Mouse (Mus musculus): ENCODE measurements around the gene Ppp2r3a. TPM values are rescaled to one million over a fixed set of nuclear protein-coding genes. Genes with fewer than 3 reads are reported as not detected.
A peak's percentile ranks its signal among the peaks of the same experiment; 100 is the strongest.

Ppp2r3a gene
- polyA plus RNA-seq, 1 experiment, result 35.4 TPM

GRCm38 (mm10) chr9:101152872-101153271, 98.7 kb downstream of the Ppp2r3a start:
- no peak for TF ChIP-seq CTCF (IDR thresholded peaks at IDR 0.05; ENCODE audit: borderline replicate concordance, extremely low read depth, insufficient read depth, insufficient read length)
- no peak for TF ChIP-seq POLR2A (IDR thresholded peaks at IDR 0.05; ENCODE audit: borderline replicate concordance, extremely low read depth, insufficient read depth, insufficient read length, poor library complexity, severe bottlenecking)
- DNase-seq (ENCODE audit: low read depth), result peak; percentile 11

DNA sequence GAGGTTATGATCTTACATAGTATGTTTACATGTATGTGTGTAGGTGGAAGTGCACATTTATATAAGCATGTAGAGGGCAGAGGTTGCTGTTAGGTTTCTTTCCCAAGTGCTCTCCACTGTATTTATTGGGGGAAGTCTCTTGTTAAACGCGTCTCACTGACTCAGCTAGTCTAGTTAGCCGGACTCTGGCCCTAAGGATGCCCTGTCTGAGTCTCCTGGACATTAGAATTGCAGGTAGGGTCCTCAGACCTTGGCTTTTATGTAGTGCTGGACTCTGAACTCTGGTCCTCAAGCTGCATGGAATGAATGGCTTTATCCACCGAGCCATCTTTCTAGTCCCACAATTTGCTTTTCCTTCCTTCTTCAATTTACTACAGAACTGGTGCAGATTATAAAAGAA, 108.0 kb downstream of the Ppp2r3a start:
- no peak for DNase-seq (ENCODE audit: low read depth)
- no peak for TF ChIP-seq CTCF (IDR thresholded peaks at IDR 0.05; ENCODE audit: borderline replicate concordance, extremely low read depth, insufficient read depth, insufficient read length)
- TF ChIP-seq POLR2A (IDR thresholded peaks at IDR 0.05; ENCODE audit: borderline replicate concordance, extremely low read depth, insufficient read depth, insufficient read length, poor library complexity, severe bottlenecking), result no peak

DNA sequence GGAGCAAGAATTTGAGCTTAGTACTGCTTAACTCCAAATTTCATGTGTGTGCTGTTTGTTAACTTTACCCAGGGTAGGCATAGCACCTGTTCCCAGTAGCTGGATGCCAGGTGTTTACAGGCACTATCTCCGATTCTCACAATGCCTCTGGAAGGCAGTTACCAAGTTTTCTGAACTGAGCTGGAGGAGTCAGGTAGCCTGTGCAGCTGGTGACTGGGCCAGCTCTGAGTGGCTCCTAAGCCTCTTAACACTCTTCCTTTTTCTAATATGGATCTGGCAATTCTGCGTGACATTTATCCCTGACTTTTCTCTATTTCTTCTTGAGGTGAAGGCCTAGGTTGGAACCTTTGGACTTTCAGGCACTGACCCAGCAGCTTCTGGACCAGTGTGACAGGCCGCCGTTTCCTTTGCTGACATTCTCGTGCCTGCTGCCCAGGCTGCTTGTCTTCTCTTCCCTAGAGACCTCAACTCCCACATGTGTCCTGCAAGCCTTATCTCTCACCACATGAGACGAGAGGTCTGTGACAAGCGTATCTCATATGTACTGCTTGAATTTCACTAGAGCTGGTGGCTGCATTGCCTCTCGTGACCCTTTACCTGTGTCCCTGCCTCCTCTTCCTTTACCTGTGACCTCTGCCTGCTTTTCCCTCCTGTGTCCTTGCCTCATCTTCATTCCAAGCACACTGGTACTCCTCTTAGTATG, 137.3 kb downstream of the Ppp2r3a start:
- DNase-seq (ENCODE audit: low read depth), result no peak
- no peak for TF ChIP-seq CTCF (IDR thresholded peaks at IDR 0.05; ENCODE audit: borderline replicate concordance, extremely low read depth, insufficient read depth, insufficient read length)
- no peak for TF ChIP-seq POLR2A (IDR thresholded peaks at IDR 0.05; ENCODE audit: borderline replicate concordance, extremely low read depth, insufficient read depth, insufficient read length, poor library complexity, severe bottlenecking)

- TF ChIP-seq POLR2A (IDR thresholded peaks at IDR 0.05; ENCODE audit: borderline replicate concordance, extremely low read depth, insufficient read depth, insufficient read length, poor library complexity, severe bottlenecking) (no peak), CTCF (IDR thresholded peaks at IDR 0.05; ENCODE audit: borderline replicate concordance, extremely low read depth, insufficient read depth, insufficient read length) (no peak)
- no peak for DNase-seq (ENCODE audit: low read depth)
Measured at GRCm38 (mm10) chr9:101113317-101113716, 138.3 kb downstream of the Ppp2r3a start.

DNA sequence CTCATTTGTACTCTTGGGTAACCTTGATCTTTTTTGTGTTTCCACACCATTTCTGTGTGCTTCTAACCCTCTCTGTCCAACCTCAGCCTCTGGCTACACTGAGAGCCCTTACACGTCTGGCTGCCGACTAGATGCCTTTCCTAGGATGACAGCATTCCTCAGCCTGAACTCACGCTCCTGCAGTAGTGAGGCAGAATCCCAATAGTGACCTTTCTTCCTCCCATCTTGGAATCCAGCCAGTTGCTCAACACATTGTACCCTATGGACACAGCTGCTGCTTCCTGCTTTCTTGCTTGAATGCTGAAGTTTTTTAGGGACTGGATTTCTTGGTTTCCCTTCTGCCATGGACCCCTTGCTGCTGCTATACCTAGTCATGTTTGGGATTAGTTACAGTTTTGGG, 141.6 kb downstream of the Ppp2r3a start:
- no peak for TF ChIP-seq POLR2A (IDR thresholded peaks at IDR 0.05; ENCODE audit: borderline replicate concordance, extremely low read depth, insufficient read depth, insufficient read length, poor library complexity, severe bottlenecking)
- no peak for TF ChIP-seq CTCF (IDR thresholded peaks at IDR 0.05; ENCODE audit: borderline replicate concordance, extremely low read depth, insufficient read depth, insufficient read length)
- DNase-seq (ENCODE audit: low read depth), result peak; percentile 55

- DNase-seq (ENCODE audit: low read depth), result no peak
Measured at GRCm38 (mm10) chr9:101107386-101107785, 144.2 kb downstream of the Ppp2r3a start.

GRCm38 (mm10) chr9:101105735-101106134, 145.9 kb downstream of the Ppp2r3a start:
- no peak for DNase-seq (ENCODE audit: low read depth)
- TF ChIP-seq CTCF (IDR thresholded peaks at IDR 0.05; ENCODE audit: borderline replicate concordance, extremely low read depth, insufficient read depth, insufficient read length) (no peak), POLR2A (IDR thresholded peaks at IDR 0.05; ENCODE audit: borderline replicate concordance, extremely low read depth, insufficient read depth, insufficient read length, poor library complexity, severe bottlenecking) (no peak)

More at GRCm38 (mm10) chr9:101107386-101107785, 144.2 kb downstream of the Ppp2r3a start:
- TF ChIP-seq POLR2A (IDR thresholded peaks at IDR 0.05; ENCODE audit: borderline replicate concordance, extremely low read depth, insufficient read depth, insufficient read length, poor library complexity, severe bottlenecking) (no peak), CTCF (IDR thresholded peaks at IDR 0.05; ENCODE audit: borderline replicate concordance, extremely low read depth, insufficient read depth, insufficient read length) (no peak)

- TF ChIP-seq CTCF (IDR thresholded peaks at IDR 0.05; ENCODE audit: borderline replicate concordance, extremely low read depth, insufficient read depth, insufficient read length) (no peak), POLR2A (IDR thresholded peaks at IDR 0.05; ENCODE audit: borderline replicate concordance, extremely low read depth, insufficient read depth, insufficient read length, poor library complexity, severe bottlenecking) (no peak)
- DNase-seq (ENCODE audit: low read depth), result peak; percentile 15
Measured at GRCm38 (mm10) chr9:101104931-101105330, 146.7 kb downstream of the Ppp2r3a start.

DNA sequence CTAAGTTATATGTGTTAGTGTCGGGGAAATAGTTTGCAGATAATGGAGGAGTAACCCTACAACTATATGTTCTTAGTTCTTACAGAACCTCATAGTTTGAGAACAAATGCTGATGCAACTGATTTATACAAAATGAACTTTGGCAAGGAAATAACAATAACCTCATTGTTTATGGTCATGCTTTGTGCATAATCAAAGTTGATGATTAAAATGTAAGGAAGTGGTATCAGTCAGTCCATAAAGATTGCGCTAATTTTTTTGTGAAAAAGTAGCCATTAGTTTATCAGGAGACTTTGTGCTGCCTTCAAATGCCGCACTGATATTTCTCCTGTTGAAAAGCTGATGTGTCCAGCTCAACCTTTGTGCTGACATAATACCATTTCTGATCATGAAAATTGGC, 149.3 kb downstream of the Ppp2r3a start:
- no peak for DNase-seq (ENCODE audit: low read depth)
- TF ChIP-seq CTCF (IDR thresholded peaks at IDR 0.05; ENCODE audit: borderline replicate concordance, extremely low read depth, insufficient read depth, insufficient read length) (no peak), POLR2A (IDR thresholded peaks at IDR 0.05; ENCODE audit: borderline replicate concordance, extremely low read depth, insufficient read depth, insufficient read length, poor library complexity, severe bottlenecking) (no peak)

GRCm38 (mm10) chr9:101101547-101101946, 150.0 kb downstream of the Ppp2r3a start:
- no peak for TF ChIP-seq CTCF (IDR thresholded peaks at IDR 0.05; ENCODE audit: borderline replicate concordance, extremely low read depth, insufficient read depth, insufficient read length)
- no peak for TF ChIP-seq POLR2A (IDR thresholded peaks at IDR 0.05; ENCODE audit: borderline replicate concordance, extremely low read depth, insufficient read depth, insufficient read length, poor library complexity, severe bottlenecking)
- DNase-seq (ENCODE audit: low read depth), result no peak

DNA sequence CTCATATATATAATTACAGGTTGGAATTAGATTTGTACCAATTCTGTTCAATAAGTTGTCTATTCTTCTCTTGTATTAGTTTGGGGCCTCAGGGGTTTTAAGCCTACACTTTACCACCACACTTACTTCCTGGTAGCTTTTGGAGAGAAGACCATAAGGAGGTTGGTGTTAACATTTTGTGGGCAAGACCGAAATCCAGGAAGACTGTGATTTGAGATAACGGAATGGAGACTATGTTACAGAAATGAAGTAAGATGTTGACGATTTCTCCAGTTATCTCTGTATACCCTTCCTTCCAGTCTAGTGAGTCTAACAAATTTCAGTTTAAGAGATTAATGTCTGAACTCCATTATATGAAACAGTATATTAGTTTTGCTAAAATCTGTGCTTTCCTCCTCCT, 151.4 kb downstream of the Ppp2r3a start:
- DNase-seq (ENCODE audit: low read depth), result no peak
- no peak for TF ChIP-seq CTCF (IDR thresholded peaks at IDR 0.05; ENCODE audit: borderline replicate concordance, extremely low read depth, insufficient read depth, insufficient read length)
- TF ChIP-seq POLR2A (IDR thresholded peaks at IDR 0.05; ENCODE audit: borderline replicate concordance, extremely low read depth, insufficient read depth, insufficient read length, poor library complexity, severe bottlenecking), result no peak

- TF ChIP-seq POLR2A (IDR thresholded peaks at IDR 0.05; ENCODE audit: borderline replicate concordance, extremely low read depth, insufficient read depth, insufficient read length, poor library complexity, severe bottlenecking) (no peak), CTCF (IDR thresholded peaks at IDR 0.05; ENCODE audit: borderline replicate concordance, extremely low read depth, insufficient read depth, insufficient read length) (no peak)
Measured at GRCm38 (mm10) chr9:101099445-101099844, 152.2 kb downstream of the Ppp2r3a start.

More at GRCm38 (mm10) chr9:101099445-101099844, 152.2 kb downstream of the Ppp2r3a start:
- DNase-seq (ENCODE audit: low read depth), result no peak

Measured in brain, embryonic 14.5 days (tissue).